Mouse (Mus musculus): Measurements from ENCODE around the gene Zfp738.
"Not testable (repeated sequence)": the region's sequence is repeated elsewhere in the genome, so short reads cannot be mapped to it uniquely, and the experiment has no call there.

The Zfp738 gene

DNA sequence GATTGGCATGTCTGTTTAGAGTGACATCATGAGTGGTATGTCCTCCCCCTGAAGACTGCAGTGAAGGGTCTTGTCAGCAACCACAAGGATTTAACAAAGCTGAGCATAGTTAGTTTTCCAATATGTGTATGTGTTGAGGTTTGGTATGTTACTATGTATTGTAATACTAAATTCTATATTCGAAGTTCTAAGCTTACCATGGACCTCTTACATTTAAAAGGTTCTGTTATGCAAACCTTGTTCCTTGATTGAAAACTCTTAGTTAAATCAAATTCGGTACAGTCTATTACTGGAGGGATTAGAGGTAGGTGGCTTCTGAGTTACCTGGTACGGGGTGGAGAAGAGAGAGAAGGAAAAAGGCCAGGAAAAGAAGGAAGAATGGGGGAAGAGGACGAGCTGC, at the start of gene Zfp738:
TSS of gene Zfp738 (minus strand) at position 101 of the 400 bp plus-strand sequence.
- DNase-seq (ENCODE audit: low spot score), result no peak

DNA sequence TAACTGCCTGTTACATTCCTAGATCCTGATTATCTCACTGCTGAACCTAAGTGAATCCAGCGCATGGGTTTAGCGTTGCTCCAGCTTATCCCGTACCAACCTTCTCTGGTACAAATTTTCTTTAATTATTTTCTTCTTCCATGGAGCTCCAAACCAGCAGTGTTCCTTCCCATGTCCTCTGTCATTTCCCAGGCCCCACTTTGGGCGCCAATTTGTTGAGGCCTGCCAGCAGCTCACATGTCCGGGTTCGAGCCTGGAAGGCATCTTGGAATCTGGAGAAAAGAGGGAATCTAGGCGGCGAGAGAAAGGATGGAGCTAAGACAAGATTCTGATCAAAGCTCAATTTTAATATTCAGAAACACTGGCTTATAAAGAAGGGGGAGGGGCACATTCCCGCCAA, 47.5 kb upstream of the Zfp738 start:
- not testable (repeated sequence) for DNase-seq (ENCODE audit: low spot score)

DNA sequence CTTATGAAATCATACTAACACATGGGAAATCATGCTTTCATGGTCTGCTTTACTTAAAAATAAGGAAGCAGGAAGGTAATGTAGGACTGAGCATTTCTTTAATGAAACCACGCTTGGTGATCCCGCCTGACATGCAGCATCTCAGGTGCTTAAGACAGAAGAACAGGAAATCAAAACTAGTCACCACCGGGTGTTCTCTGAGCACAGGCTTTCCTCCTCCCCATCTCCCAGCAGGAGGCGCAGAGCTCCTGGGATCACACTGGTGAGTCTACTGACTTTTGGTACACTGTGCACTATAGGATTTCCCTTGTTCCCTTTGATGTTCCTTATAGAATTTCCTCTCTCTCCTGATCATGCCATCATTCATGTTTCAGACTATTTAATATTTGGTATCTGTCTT, 42.6 kb upstream of the Zfp738 start:
- peak; percentile 37 for DNase-seq (ENCODE audit: low spot score)

DNA sequence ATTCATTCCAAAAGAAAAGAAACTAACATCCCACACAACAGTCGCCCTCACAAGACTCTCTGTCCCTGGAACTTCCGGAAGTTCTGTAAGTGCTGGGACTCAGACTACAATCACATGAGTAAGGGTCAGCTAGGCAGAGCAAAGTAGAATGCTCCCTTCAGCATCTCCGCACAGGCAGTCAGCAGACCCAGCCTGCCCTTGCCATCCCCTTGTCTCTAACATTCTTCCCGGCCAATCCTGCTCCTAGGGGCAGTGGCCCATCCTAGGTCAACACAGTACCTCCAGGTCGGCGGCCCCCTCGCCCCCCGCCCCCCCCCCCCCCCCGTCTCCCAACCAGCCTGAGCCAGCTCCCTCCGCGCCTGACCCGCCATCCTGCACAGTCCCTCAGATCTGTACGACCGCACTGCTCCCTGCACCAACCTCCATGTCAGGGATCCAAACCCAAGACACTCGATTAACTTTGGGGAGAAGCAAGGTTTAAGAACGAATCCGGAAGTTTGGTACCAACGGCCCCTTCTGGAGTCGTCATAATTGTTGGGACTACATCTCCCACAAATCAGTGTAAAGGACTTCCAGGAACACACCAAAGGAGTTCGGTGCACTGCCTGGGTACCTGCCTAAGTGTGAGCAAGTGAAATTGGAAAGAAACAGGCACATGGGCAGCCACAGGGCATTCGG, 41.9 kb upstream of the Zfp738 start, which contains the start of gene Zfp65:
TSS of gene Zfp65 (minus strand) at position 533 of the 678 bp plus-strand sequence.
- peak; percentile 67 for DNase-seq (ENCODE audit: low spot score)

- DNase-seq (ENCODE audit: low spot score), result no peak
These were observed 41.2 kb upstream of the Zfp738 start for GRCm38 (mm10) chr13:67728106-67728505.

DNA sequence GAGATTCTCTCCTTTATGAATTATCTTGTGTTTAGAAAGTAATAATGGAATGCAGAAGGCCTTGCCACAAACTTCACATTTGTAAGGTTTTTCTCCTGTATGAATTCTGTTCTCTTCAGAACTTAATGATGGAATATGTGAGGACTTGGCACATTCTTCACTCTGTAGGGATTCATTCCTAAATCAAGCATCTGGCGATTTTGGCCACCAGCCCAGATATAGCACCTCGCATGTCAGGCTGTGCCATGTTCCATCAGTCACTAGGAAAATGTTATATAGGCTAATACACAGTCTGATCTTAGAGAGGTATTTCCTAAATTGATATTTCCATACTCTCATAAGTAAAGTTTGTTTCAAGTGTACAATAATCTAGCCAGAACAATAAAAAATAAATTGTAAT, 38.5 kb upstream of the Zfp738 start:
- DNase-seq (ENCODE audit: low spot score), result not testable (repeated sequence)

- DNase-seq (ENCODE audit: low spot score), result peak; percentile 94
These were observed 37.1 kb upstream of the Zfp738 start for GRCm38 (mm10) chr13:67723848-67724479.

DNA sequence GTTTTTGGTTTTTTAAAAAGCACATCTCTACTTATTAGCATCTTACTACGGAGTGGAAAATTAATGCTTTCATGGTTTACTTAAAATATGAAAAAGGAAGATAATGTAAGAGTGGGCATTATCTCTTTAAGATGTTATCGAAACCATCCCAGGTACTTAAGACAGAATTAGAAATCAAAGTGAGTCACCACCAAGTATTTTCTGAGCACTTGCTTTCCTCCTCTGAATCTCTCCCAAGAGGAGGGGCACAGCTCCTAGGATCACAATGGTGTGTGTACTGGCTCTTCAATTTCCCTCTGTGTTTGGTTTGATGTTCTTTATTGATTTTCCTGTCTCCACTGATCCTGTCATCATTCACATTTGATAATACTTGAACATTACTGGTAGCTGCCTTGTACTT, 3.0 kb downstream of the Zfp738 start:
- not testable (repeated sequence) for DNase-seq (ENCODE audit: low spot score)

DNA sequence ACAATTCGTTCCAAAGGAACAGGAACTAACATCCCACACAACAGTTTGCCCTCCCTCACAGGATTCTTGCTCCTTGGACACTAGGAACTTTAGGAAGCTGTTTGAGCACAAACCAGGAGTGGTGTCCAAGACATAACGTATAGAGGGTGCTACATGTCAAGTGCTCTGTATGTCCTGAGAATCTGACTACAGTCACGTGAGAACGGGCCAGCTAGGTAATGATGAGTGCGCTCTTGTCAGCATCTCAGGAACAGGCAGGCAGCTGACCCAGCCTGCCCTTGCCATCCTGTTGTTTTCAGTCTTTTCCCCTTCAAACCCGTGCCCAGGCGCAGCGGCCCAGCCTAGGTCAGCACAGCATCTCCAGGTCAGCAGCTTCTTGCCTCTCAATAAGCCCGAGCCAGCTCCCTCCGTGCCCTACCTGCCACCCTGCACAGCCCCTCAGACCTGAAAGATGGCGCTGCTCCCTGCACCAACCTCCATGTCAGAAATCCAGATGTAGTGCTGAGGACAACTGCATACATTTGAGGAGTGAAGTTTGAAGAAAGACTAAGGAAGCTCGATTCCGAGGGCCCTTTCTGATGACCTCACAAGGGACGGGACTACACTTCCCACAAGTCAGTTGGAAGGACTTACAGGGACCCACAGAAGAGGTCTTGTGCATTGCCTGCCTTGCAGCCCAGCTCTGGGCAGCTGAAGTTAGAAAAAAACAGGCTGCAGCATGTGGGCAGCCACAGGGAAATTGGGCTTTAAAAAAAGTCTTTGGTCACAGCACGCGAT, 3.7 kb downstream of the Zfp738 start:
- peak; percentile 87 for DNase-seq (ENCODE audit: low spot score)

DNA sequence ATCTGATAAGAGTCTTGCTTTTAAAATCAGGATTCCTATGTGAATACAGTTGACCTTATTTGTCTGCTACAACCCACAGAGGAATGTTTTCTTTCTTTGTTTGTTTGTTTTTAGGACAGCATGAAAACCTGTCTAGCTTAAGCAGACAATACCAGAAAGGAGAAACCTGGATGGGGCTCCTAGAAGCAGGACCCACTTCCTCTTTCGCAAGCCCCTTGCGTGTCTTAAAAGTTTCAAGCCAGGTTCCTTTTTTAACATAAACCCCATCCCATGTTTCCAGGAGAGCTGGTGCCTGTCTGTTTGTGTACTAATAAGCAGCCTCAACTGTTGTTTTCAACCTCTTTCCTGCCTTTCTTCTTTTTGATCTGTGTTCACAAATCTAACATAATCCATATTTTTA, 12.0 kb downstream of the Zfp738 start:
- DNase-seq (ENCODE audit: low spot score), result no peak

DNA sequence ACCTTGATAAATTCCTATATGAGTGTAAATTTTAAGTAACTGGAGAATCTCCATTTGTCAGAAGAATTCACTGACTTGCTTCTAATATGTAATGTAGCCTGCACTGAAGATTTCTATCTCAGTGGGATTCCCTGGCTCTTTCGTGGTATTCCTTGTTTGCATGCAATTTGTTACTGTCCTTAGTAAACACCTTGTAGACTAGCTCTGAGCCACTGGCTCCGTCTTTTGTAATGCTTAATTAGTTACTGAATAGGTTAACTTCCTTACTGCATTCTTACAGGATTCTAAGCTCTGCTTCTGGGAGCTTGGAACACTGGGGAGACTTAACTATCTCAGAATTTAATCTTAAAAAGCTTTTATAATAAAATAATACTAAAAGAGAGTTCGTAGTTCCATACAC, 34.4 kb downstream of the Zfp738 start:
- no peak for DNase-seq (ENCODE audit: low spot score)

GRCm38 (mm10) chr13:67637294-67638007, 49.4 kb downstream of the Zfp738 start, which contains the start of the genes Gm49345 and Zfp729a:
Gene Gm49345, minus strand, starts transcription at chr13:67637769.
Gene Zfp729a, minus strand, starts transcription at chr13:67637791.
- peak; percentile 88 for DNase-seq (ENCODE audit: low spot score)

DNA sequence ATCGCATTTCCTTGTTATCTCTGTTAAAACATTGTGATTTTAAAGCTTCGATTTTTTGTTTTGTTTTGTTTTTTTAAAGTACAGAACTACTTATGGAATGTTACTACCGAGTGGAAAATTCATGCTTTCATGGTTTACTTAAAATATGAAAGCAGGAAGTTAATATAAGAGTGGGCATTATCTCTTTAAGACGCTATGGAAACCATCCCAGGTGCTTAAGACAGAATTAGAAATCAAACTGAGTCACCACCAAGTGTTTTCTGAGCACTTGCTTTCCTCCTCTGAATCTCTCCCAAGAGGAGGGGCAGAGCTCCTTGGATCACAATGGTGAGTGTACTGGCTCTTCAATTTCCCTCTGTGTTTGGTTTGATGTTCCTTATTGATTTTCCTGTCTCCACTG, 76.8 kb downstream of the Zfp738 start:
- no peak for DNase-seq (ENCODE audit: low spot score)

- peak; percentile 91 for DNase-seq (ENCODE audit: low spot score)
These were observed 77.6 kb downstream of the Zfp738 start, which contains the start of gene Zfp729b for GRCm38 (mm10) chr13:67609066-67609876. Gene Zfp729b, minus strand, starts transcription at chr13:67609707.

All from layer of hippocampus, adult 11-12 months (tissue).